Mouse (Mus musculus) adrenal gland, postnatal 14 days (tissue): Measurements from ENCODE around the gene Man2b1. TPM values are rescaled to one million over a fixed set of nuclear protein-coding genes. Genes with fewer than 3 reads are reported as not detected.
A peak's percentile ranks its signal among the peaks of the same experiment; 100 is the strongest.

Experiments
- DNase-seq: peaks from one replicate; pipeline ENCODE4 v3.0.0; 2021; ENCODE audit warnings: mixed read lengths
- long read RNA-seq, 2 experiments: library from polyadenylated mRNA; stranded (forward); transcript quantifications; one replicate each; pipeline ENCODE4 v2.0.0; 2021
- total RNA-seq: library from RNA; stranded (reverse); gene quantifications from 2 replicates; pipeline ENCODE4 v1.2.3, GENCODE M21; 2021

Man2b1 gene
- total RNA-seq, result 49.8 and 56.3 TPM in 2 replicates
- long read RNA-seq, experiment 1, transcript Man2b1-201 (24 exons, 3,822 nt), result major isoform, 48 of 83 reads
- long read RNA-seq, experiment 1, partial matches to known transcripts, result 17 of 83 reads
- long read RNA-seq, experiment 1, other reads (novel, unspliced or antisense), result 18 of 83 reads
- long read RNA-seq, experiment 2, transcript Man2b1-201 (24 exons, 3,822 nt), result major isoform, 39 of 54 reads
- long read RNA-seq, experiment 2, partial matches to known transcripts, result 8 of 54 reads
- long read RNA-seq, experiment 2, other reads (novel, unspliced or antisense), result 7 of 54 reads

- DNase-seq, result peak; percentile 96
Observed at GRCm38 (mm10) chr8:85083108-85083813, at the start of gene Man2b1. Gene Man2b1, plus strand, starts transcription at chr8:85083270.

- DNase-seq, result no peak
Observed at GRCm38 (mm10) chr8:85033867-85034266, 49.2 kb upstream of the Man2b1 start.

- peak; percentile 90 for DNase-seq
Observed at GRCm38 (mm10) chr8:85034764-85035163, 48.3 kb upstream of the Man2b1 start.

DNA sequence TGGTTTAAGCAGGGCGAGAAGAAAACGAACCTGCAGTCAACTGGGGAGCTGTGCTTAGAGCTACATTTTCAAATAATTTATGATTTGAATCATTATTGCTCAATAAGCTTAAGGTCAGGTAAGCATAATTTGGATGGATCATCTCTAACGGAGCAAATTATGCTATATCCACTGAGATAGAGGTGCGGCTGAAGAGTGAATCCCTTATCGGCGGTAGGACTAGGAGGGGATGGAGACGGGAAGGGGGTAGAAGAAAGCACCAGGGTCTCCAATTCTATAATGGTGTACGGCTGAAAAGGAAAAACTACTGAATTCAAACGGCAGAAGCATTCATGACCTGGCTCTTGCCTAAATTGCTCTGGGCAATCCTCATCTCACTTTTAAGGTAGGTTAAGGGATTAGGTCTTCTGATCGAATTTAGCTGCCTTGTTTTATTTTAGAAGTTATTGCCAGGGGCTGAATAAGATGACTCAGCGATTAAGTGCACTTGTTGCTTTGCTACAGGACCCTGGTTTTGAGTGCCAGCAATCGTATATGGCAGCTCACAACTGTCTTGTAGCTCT, 47.8 kb upstream of the Man2b1 start:
- DNase-seq, result no peak

DNA sequence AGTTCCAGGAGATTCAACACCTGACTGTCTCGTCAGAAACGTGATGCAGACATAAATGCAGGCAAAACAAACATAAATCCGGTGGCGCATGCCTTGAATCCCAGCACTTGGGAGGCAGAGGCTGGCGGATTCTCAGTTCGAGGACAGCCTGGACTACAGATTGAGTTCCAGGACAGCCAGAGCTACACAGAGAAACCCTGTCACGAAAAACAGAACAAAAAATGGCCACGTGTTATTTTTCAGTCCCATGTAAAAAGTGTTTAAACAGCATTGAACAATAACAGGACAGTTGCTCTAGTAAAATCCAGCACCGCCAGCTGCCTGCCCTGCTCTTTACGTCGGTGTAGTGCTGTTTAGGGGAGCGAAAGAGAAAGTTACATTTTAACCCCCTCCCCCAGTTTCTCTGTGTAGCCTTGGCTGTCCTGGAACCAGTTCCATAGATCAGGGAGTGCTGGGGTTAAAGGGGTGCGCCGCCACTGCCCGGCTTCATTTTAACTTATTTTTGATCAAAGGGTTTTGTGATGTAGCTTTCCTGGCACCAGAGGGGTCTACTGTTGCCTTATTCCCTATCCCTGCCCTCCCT, 47.3 kb upstream of the Man2b1 start:
- DNase-seq, result peak; percentile 45

DNA sequence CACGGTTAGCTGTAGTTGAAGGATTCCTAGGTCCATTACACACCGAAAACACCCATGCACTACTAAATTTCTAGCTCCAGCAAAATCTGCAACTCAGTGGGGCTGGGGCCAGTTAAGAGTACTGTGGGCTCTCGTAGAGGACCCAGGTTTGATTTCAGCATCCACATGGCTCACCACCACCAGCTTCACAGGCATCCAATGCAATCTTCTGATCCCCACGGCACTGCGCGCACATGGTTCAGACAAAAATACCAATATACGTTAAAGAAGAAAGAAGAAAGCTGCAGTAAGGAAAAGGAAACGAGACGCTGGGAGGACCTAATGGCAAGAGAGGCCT, 46.7 kb upstream of the Man2b1 start:
- DNase-seq, result no peak

GRCm38 (mm10) chr8:85036718-85037365, 46.2 kb upstream of the Man2b1 start, which contains the start of gene Tnpo2:
Gene Tnpo2, plus strand, starts transcription at chr8:85036915.
- peak; percentile 95 for DNase-seq

DNA sequence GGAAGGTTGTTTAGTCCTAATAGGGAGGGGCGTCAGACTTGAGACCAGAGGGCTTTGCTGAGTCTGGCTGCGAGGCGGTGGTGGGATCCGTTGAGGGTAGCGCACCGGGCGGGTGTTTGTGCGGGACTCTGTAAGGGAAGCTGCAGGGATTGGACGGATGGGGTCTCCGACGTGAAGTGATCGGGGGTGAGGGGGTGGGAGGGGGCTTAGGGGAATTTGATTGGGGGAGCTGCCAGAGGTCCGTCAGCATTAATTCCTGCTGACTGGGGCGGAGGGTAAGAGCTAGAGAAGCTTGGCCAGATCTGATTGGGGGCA, 45.7 kb upstream of the Man2b1 start:
- DNase-seq, result no peak

DNA sequence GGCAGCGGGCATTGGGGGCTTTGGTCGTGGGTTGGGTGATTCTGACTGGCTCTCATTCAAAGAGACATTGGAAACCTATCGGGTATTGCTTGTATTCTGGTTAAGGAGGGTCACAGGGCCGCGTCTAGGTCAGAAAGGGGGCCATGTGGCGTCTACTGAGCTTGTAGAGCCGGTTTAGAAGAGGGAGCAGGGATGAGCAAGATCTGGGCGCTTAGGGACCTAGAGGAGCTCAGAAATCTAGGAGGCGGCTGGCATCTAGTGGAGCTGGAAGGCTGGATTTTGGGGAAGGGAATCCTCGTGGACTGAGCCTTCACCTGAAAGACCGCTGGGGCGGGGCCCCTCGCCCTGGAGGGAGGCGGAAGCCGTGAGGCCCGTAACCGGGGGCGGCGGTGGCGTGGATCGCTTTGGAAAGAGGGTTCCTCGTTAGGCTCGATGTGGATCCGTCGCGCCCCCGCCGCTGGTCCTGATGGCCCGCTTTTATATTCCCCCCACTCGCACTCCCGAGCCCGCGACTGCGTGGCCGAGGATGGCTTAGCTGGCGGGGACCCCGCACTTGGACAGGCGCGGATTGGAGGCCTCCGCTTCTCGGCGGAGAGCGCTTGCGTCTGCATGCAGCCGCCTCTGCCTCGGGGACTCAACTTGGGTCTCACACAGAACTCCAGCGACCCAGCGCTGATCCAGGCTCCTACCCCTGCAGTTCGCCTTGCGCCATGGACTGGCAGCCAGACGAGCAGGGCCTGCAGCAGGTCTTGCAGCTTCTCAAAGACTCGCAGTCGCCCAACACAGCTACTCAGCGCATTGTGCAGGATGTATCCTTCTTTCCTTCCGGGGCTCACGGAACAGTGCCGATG, 45.2 kb upstream of the Man2b1 start:
- peak; percentile 62 for DNase-seq

GRCm38 (mm10) chr8:85043619-85044018, 39.5 kb upstream of the Man2b1 start:
- DNase-seq, result no peak

DNA sequence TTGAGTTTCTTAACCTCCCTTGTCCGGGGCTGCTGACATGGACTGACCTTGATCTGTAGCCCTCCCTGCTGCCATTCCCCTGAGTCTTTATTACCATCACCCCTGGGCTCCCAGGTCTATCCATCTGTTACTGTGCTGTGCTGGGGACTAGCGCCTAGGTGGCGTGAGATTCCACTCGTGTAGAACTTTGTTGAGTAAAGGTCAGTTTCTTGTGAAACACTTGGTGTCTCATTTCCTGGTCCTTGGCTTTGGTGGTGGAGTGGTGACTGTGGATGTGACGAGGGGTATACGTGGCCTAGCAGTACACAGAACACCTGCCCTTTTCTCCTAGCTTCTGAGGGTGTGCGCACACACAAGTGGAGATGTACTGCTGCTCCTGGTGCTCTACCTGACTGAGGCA, 25.7 kb upstream of the Man2b1 start:
- DNase-seq, result peak; percentile 47

DNA sequence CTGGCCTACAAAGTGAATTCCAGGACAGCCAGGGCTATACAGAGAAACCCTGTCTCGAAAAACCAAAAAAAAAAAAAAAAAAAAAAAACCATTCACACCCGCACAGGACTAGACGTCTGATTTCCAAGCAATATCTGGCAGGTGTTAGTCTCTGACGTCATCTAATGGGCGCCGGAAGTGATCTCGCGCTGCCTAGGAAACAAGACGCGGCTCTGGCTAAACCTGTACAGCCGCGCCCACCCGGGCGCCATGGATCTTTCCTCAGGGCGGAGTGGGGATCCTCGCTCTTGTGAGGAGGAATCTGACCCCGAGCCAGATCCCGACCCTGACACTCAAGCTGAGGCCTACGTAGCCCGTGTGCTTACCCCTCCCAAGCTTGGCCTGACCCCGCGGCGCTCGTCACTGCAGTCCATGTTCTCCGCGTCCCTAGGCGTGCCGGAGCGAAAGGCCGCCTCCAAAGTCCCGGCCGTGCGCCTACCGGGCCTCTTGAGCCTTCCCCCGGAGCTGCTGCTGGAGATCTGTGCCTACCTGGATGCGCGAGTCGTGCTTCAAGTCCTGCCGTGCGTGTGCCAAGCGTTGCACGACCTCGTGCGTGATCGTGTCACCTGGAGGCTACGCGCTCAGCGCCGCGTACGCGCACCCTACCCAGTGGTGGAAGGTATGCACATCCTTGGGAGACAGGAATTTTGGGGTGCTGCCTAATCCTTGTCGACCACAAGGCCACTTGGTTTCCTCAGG, 23.0 kb upstream of the Man2b1 start, which contains the start of gene Fbxw9:
Gene Fbxw9 (plus strand): TSS at position 177 of the 738 bp plus-strand sequence.
- peak; percentile 93 for DNase-seq

DNA sequence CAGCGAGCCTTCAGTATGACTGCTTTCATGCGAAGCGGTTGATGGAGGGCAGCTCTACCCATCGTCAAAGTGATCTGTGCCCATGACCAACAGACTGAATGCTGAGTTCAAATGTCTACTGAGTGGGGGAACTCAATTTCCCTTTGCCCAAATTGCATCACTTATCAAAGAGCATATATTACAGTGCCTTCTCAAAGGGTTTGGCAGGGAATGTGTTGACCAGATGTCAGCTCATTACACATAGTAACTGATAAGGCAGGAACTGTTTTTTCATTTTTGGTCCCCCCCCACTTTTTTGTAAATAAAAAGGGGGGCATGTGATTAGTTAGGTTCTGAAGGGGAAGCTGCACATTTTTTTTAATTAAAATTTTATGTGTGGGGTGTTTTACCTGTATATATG, 20.5 kb upstream of the Man2b1 start:
- DNase-seq, result no peak

GRCm38 (mm10) chr8:85065213-85065612, 17.9 kb upstream of the Man2b1 start:
- no peak for DNase-seq

DNA sequence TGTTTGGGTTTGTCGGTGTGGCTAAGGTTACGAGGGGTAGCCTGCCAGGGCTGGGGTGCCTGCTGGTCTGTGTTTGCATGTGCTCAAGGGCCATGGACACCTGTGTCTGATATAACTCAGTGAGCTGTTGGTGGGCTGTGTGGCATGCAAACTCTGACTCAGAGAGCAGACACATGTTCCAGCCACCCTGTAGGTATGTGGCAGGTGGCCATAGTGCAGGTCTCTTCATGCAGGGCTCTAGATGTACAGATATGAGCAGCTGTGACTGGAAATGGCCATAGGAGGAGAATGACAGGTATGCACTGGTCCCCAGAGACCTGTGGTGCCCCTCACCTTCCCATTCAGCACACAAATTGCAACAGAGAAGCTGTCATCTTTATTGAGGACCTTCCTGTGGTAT, 15.9 kb upstream of the Man2b1 start:
- DNase-seq, result no peak

DNA sequence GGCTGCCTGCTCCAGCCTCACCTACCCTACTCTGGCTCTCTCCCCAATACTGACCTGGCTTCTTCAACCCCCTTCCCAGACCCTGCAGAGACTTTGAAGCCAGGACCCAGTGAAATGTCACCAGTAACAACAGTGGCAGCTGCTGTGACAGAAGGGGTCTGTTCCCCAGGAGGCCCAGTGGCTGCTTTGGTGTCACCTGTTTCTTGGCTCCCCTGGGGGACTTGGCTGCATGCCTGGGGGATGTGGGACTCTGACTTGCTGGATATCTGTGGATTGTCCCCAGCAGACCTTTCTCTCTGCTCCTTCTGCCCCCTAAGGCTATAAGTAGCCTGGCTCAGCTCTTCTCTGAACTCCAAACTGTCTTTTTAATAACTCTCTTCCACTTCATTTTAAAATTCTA, 15.1 kb upstream of the Man2b1 start, which contains the start of gene Gm5741:
Gene Gm5741 (minus strand): TSS at position 1 of the 400 bp plus-strand sequence.
- DNase-seq, result no peak

GRCm38 (mm10) chr8:85071041-85071440, 12.0 kb upstream of the Man2b1 start:
- DNase-seq, result no peak

DNA sequence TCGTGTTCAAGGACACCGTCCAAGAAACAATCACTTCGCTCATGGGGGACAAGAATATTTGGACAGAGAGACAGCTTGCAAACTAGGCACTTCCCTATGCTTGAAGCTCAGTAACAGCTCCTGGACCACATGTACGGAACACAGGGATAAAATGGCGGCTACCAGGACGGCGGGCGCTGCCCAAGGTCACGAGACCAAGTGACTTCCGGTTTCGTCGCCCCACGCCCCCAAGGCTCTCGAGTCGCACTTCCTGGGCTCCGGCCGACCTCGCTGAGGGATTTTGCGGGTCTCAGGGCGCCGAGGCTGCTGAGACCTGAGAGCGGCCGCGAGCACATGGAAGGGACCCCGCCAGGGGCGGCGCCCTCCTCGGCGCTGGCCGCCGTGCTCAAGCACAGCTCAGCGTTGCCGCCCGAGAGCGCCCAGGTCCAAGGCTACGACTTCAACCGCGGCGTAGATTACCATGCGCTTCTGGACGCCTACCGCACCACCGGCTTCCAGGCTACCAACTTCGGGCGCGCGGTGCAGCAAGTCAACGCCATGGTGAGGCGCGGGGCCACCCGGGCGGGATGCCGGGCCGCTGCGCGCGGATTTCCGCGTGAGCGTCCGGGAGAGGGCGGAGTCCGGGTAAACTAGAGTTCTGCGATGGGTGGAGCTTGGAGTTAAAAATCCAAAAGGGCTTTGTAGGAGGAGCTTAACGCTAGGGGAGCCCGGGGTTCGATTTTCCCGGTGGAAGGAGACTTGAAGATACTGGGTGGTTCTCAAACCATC, 11.4 kb upstream of the Man2b1 start, which contains the start of gene Dhps:
Gene Dhps (plus strand): TSS at position 244 of the 768 bp plus-strand sequence.
- peak; percentile 94 for DNase-seq

DNA sequence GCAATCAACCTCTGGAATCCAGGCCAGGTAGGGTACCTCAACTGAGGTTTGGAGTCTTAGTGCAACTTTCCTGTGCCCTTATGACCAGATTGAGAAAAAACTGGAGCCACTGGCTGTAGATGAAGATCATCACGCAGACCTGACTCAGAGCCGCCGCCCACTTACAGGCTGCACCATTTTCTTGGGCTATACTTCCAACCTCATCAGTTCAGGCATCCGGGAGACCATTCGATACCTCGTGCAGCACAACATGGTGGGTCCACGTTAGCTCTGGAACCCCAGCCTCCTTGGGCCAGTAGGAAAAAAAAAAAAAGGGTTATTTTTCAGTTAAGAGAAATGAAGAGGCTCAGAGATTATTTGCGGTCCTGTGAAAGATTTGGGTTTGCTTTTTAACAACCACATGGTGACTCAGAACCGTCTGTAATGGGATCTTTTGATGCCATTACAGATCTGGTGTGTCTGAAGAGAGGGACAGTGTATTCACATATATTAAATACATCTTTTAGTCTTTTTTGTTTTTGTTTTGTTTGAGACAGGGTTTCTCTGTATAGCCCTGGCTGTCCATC, 10.6 kb upstream of the Man2b1 start:
- DNase-seq, result no peak
